ENCODE assay signal across 9 mouse cellular contexts in genomic region chr4:32538488-32538887, GRCm38 (mm10).
A peak's percentile ranks its signal among the peaks of the same experiment; 100 is the strongest.
DNase-seq lines count a peak whose midpoint lies in the region; ATAC-seq and TF ChIP-seq lines count a peak whose summit lies in the region.
"Had no signal": no experiment of that assay in that cellular context is flagged by ENCODE, and none has a peak within 500 bp of the region (broad histone marks: within the 10 kb centered on the region; RNA-seq: fewer than 3 reads in every experiment).

No protein-coding gene starts in this region.

- 0 out of 2 replicates have a peak, but pooled peaks cover 3% of the 10 kb centered on the region for H3K4me1 ChIP-seq in forebrain, postnatal 0 days (ENCODE audit: insufficient read depth)
- H3K4me1 ChIP-seq in kidney, embryonic 14.5 days (ENCODE audit: control insufficient read depth, insufficient read depth, low read length): 0 out of 2 replicates have a peak, but pooled peaks cover 7% of the 10 kb centered on the region
- H3K4me1 ChIP-seq in midbrain, embryonic 14.5 days (ENCODE audit: control insufficient read depth, insufficient read depth, low read length): peaks cover 8% of the 10 kb centered on the region

- no peaks in the 10 kb centered on the region for H3K9me3 ChIP-seq in forebrain, postnatal 0 days (ENCODE audit: low read length)
- H3K9me3 ChIP-seq in kidney, embryonic 14.5 days (ENCODE audit: control insufficient read depth, low read length): no peaks in the 10 kb centered on the region
- H3K9me3 ChIP-seq in midbrain, embryonic 14.5 days (ENCODE audit: control insufficient read depth, low read length): no peaks in the 10 kb centered on the region

- H3K27ac ChIP-seq in forebrain, postnatal 0 days (ENCODE audit: low read depth, low read length): peak overlapping the region; percentile 76
- H3K27ac ChIP-seq in kidney, embryonic 14.5 days (ENCODE audit: low read depth, low read length): no peak overlapping the region
- peak overlapping the region; percentile 68 for H3K27ac ChIP-seq in midbrain, embryonic 14.5 days (replicated peaks; ENCODE audit: low read depth, low read length)

- H3K36me3 ChIP-seq in forebrain, postnatal 0 days (ENCODE audit: insufficient read depth): no peaks in the 10 kb centered on the region
- no peaks in the 10 kb centered on the region for H3K36me3 ChIP-seq in kidney, embryonic 14.5 days (ENCODE audit: control insufficient read depth, insufficient read depth, low read length)
- H3K36me3 ChIP-seq in midbrain, embryonic 14.5 days (ENCODE audit: control insufficient read depth, insufficient read depth, low read length): no peaks in the 10 kb centered on the region

- 0 out of 2 replicates have a peak overlapping the region, but pooled peaks have one; percentile 22 for H3K9ac ChIP-seq in forebrain, postnatal 0 days
- H3K9ac ChIP-seq in kidney, embryonic 14.5 days (ENCODE audit: low read depth, low read length): no peak overlapping the region
- 0 out of 2 replicates have a peak overlapping the region, but pooled peaks have one; percentile 13 for H3K9ac ChIP-seq in midbrain, embryonic 14.5 days (replicated peaks; ENCODE audit: low read length)

- DNase-seq in cerebellum, adult 9-11 months: peak; percentile 17
- DNase-seq in cerebellum, adult 11 months: no peak
- DNase-seq in forebrain, postnatal 0 days: no peak
- no peak for DNase-seq in midbrain, embryonic 14.5 days
- DNase-seq in spleen, postnatal 4 days (ENCODE audit: low spot score in 2 of 2): no peak
- DNase-seq in cerebellum, postnatal 10 days: no peak

- no peak overlapping the region; the same call in 1 of the 2 replicates for H3K4me2 ChIP-seq in forebrain, postnatal 0 days (ENCODE audit: low read depth)
- no peak overlapping the region for H3K4me2 ChIP-seq in kidney, embryonic 14.5 days (replicated peaks; ENCODE audit: low read depth, low read length)
- H3K4me2 ChIP-seq in midbrain, embryonic 14.5 days (ENCODE audit: low read length): no peak overlapping the region

- peak; percentile 30 for ATAC-seq in forebrain, postnatal 0 days
- ATAC-seq in kidney, embryonic 14.5 days (ENCODE audit: low FRiP score, low TSS enrichment): peak; percentile 58; the same call in 1 of the 2 replicates
- peak; percentile 36; the same call in 1 of the 2 replicates for ATAC-seq in midbrain, embryonic 14.5 days (ENCODE audit: low FRiP score, low TSS enrichment)
- ATAC-seq in activated CD4-positive, CD25-positive, alpha-beta regulatory T cell, adult 4 months: no peak

- no peak overlapping the region for H3K4me3 ChIP-seq in forebrain, postnatal 0 days (ENCODE audit: low read depth, low read length)
- H3K4me3 ChIP-seq in kidney, embryonic 14.5 days (ENCODE audit: low read length): no peak overlapping the region
- no peak overlapping the region for H3K4me3 ChIP-seq in midbrain, embryonic 14.5 days (replicated peaks; ENCODE audit: low read depth, low read length)
- H3K4me3 ChIP-seq: left cerebral cortex, adult 2 months had no signal

- H3K27me3 ChIP-seq in forebrain, postnatal 0 days (ENCODE audit: insufficient read depth, low read length): no peaks in the 10 kb centered on the region
- no peaks in the 10 kb centered on the region for H3K27me3 ChIP-seq in kidney, embryonic 14.5 days (ENCODE audit: control insufficient read depth, insufficient read depth, low read length)
- no peaks in the 10 kb centered on the region for H3K27me3 ChIP-seq in midbrain, embryonic 14.5 days (ENCODE audit: control insufficient read depth, insufficient read depth, low read length)

- TF ChIP-seq CTCF in forebrain, postnatal 0 days (IDR thresholded peaks at IDR 0.05; ENCODE audit: low read depth): no peak

- 60% methylated on average over 4 of the region's 4 CpGs for WGBS in forebrain, postnatal 0 days
- 61% methylated on average over 4 of the region's 4 CpGs for WGBS in kidney, embryonic 14.5 days
- whole genome bisulfite sequencing in midbrain, embryonic 14.5 days: 73% methylated on average over 4 of the region's 4 CpGs
